Mouse (Mus musculus) myocyte (in vitro differentiated cells): ENCODE results near the gene Enah.

ENCODE experiments used
- CEBPB ChIP-seq: IDR thresholded peaks from 2 replicates; pipeline ENCODE4 v1.6.1; 2011; ENCODE audit warnings: mild to moderate bottlenecking, moderate library complexity; ENCODE audit not compliant: poor library complexity, insufficient read depth, severe bottlenecking
- E2F4 ChIP-seq: IDR thresholded peaks from one replicate; pipeline ENCODE4 v1.6.1; 2011; ENCODE audit warnings: mild to moderate bottlenecking, control low read depth, moderate library complexity; ENCODE audit not compliant: insufficient read depth
- MAX ChIP-seq: IDR thresholded peaks from one replicate; pipeline ENCODE4 v1.6.1; 2011; ENCODE audit warnings: low read depth, mild to moderate bottlenecking, control low read depth
- MYOD1 ChIP-seq, 3 experiments: IDR thresholded peaks; one replicate each; pipeline ENCODE4 v1.6.1; 2011; ENCODE audit warnings: control low read depth in 2 of 3, low read depth in 2 of 3, mild to moderate bottlenecking in 2 of 3, moderate library complexity in 1 of 3; ENCODE audit not compliant: insufficient read length in 2 of 3, control insufficient read depth in 1 of 3
- MYOG ChIP-seq, 3 experiments: IDR thresholded peaks; one replicate each; pipeline ENCODE4 v1.6.1; 2011; ENCODE audit warnings: control low read depth in 2 of 3, low read depth in 2 of 3, mild to moderate bottlenecking in 2 of 3; ENCODE audit not compliant: insufficient read length in 2 of 3, control insufficient read depth in 1 of 3, insufficient read depth in 1 of 3
- POLR2A ChIP-seq: IDR thresholded peaks from one replicate; pipeline ENCODE4 v1.6.1; 2011; ENCODE audit warnings: low read depth, mild to moderate bottlenecking, control low read depth, moderate library complexity; ENCODE audit not compliant: insufficient read length
- POLR2AphosphoS2 ChIP-seq: IDR thresholded peaks from one replicate; pipeline ENCODE4 v1.6.1; 2011; ENCODE audit warnings: low read depth, control low read depth; ENCODE audit not compliant: insufficient read length
- REST ChIP-seq: IDR thresholded peaks from one replicate; pipeline ENCODE4 v1.6.1; 2011; ENCODE audit warnings: mild to moderate bottlenecking, control low read depth, moderate library complexity; ENCODE audit not compliant: insufficient read depth, insufficient read length
- TCF12 ChIP-seq: IDR thresholded peaks from one replicate; pipeline ENCODE4 v1.6.1; 2011; ENCODE audit warnings: mild to moderate bottlenecking, control low read depth; ENCODE audit not compliant: poor library complexity, insufficient read depth, severe bottlenecking
- TCF3 ChIP-seq: IDR thresholded peaks from one replicate; pipeline ENCODE4 v1.6.1; 2011; ENCODE audit warnings: low read depth, control low read depth; ENCODE audit not compliant: insufficient read length
- USF1 ChIP-seq: IDR thresholded peaks from one replicate; pipeline ENCODE4 v1.6.1; 2011; ENCODE audit warnings: low read depth, mild to moderate bottlenecking, control low read depth, moderate library complexity

- no peak for TF ChIP-seq POLR2A
- peak in 1 of 3 experiments; percentile 44 for TF ChIP-seq MYOG (IDR thresholded peaks at IDR 0.05; ENCODE audit: control insufficient read depth in 1 of 3, insufficient read depth in 1 of 3, insufficient read length in 2 of 3, low read depth in 2 of 3)
- TF ChIP-seq MAX: no peak
- TF ChIP-seq USF1: no peak
- TF ChIP-seq MYOD1 (IDR thresholded peaks at IDR 0.05; ENCODE audit: control insufficient read depth in 1 of 3, insufficient read length in 2 of 3, low read depth in 2 of 3): peak in 2 of 3 experiments; percentile 42 to 54
- TF ChIP-seq E2F4: no peak
- TF ChIP-seq POLR2AphosphoS2: peak; percentile 41
- TF ChIP-seq TCF12: no peak
- TF ChIP-seq TCF3: no peak
- TF ChIP-seq REST: no peak
- TF ChIP-seq CEBPB: no peak
Observed at GRCm38 (mm10) chr1:181923384-181923783, 96.4 kb downstream of the Enah start.
